Mouse (Mus musculus) liver, postnatal 0 days (tissue): ENCODE measurements at regions not wholly inside any gene's neighbourhood (a gene's known extent, or its start where the extent isn't known, plus 50 kb on each side); places are given as distances from the start of the nearest gene placed in this dataset.

Source experiments
- ATAC-seq: fragments of 200-750 bp; cut with Nextera tagmentation; 2 replicates; pipeline ENCODE4 v1.8.0; 2017; ENCODE audit warnings: mild to moderate bottlenecking, moderate library complexity
- DNase-seq: peaks from one replicate; pipeline ENCODE4 v3.0.0-alpha.2; 2016
- H3K27ac ChIP-seq: fragments of 300-500 bp; sonication (generic); 2 replicates; pipeline ENCODE4 v1.5.1; 2014; ENCODE audit warnings: antibody characterized with exemption, moderate library complexity, mild to moderate bottlenecking, low read depth
- H3K27me3 ChIP-seq: fragments of 300-500 bp; sonication (generic); 2 replicates; pipeline ENCODE4 v1.6.1; 2014; ENCODE audit warnings: low read length, control low read depth, mixed read lengths; ENCODE audit not compliant: insufficient read depth
- H3K36me3 ChIP-seq: fragments of 300-500 bp; sonication (generic); replicated peaks from 2 replicates; pipeline ENCODE4 v1.6.1; 2014; ENCODE audit warnings: mild to moderate bottlenecking, control low read depth, low read length, moderate library complexity, mixed read lengths; ENCODE audit not compliant: insufficient read depth
- H3K4me1 ChIP-seq: fragments of 300-500 bp; sonication (generic); 2 replicates; pipeline ENCODE4 v1.6.1; 2014; ENCODE audit warnings: antibody characterized with exemption, mild to moderate bottlenecking, control low read depth; ENCODE audit not compliant: insufficient read depth
- H3K4me2 ChIP-seq: fragments of 300-500 bp; sonication (generic); 2 replicates; pipeline ENCODE4 v1.6.1; 2014; ENCODE audit warnings: low read depth, mild to moderate bottlenecking, low read length, moderate library complexity, mixed read lengths
- H3K4me3 ChIP-seq: fragments of 300-500 bp; sonication (generic); 2 replicates; pipeline ENCODE4 v1.5.1; 2014; ENCODE audit warnings: low read depth, low read length
- H3K9ac ChIP-seq: fragments of 300-500 bp; sonication (generic); replicated peaks from 2 replicates; pipeline ENCODE4 v1.6.1; 2014; ENCODE audit warnings: mild to moderate bottlenecking, moderate library complexity
- H3K9me3 ChIP-seq: fragments of 300-500 bp; sonication (generic); 2 replicates; pipeline ENCODE4 v1.6.1; 2016; ENCODE audit warnings: mild to moderate bottlenecking, control low read depth, low read length, mixed read lengths
- CTCF ChIP-seq: sonication (generic); IDR thresholded peaks from 2 replicates; pipeline ENCODE4 v1.5.1; 2016; ENCODE audit warnings: antibody characterized with exemption, low read depth
- EP300 ChIP-seq: IDR thresholded peaks from 2 replicates; pipeline ENCODE4 v1.6.1; 2016; ENCODE audit warnings: antibody characterized with exemption, low read depth, mild to moderate bottlenecking
- WGBS: fragments of 180-500 bp; shearing (Covaris S2); extraction: QIAGEN DNeasy Blood & Tissue Kit; methylation state at CpG from one replicate; pipeline ENCODE4 v1.1.7; 2014; ENCODE audit not compliant: insufficient replicate concordance; 5-methylcytosine and 5-hydroxymethylcytosine counted together

- Histone ChIP-seq H3K9ac (no peak overlapping the region), H3K27ac (no peak overlapping the region), H3K9me3 (no peaks in the 10 kb centered on the region), H3K4me3 (no peak overlapping the region), H3K36me3 (no peaks in the 10 kb centered on the region), H3K27me3 (0 out of 2 replicates have a peak, but pooled peaks cover 2% of the 10 kb centered on the region), H3K4me2 (no peak overlapping the region), H3K4me1 (no peaks in the 10 kb centered on the region)
- TF ChIP-seq EP300 (no peak), CTCF (no peak)
- DNase-seq (no peak), ATAC-seq (no peak)
- WGBS, result 44% methylated on average over 8 of the region's 8 CpGs
Observed at GRCm38 (mm10) chr8:23561683-23562385, 1150.7 kb downstream of the Mrps31 start.

- no peak for ATAC-seq
- Histone ChIP-seq H3K4me3 (no peak overlapping the region), H3K9me3 (no peaks in the 10 kb centered on the region), H3K27me3 (0 out of 2 replicates have a peak, but pooled peaks cover 2% of the 10 kb centered on the region), H3K27ac (no peak overlapping the region), H3K9ac (no peak overlapping the region), H3K4me1 (no peaks in the 10 kb centered on the region), H3K4me2 (no peak overlapping the region), H3K36me3 (no peaks in the 10 kb centered on the region)
- 40% methylated on average over 9 of the region's 9 CpGs for WGBS
- TF ChIP-seq EP300, result no peak
- TF ChIP-seq CTCF, result no peak
- no peak for DNase-seq
Observed at GRCm38 (mm10) chr8:23562504-23562903, 1151.3 kb downstream of the Mrps31 start.

GRCm38 (mm10) chr8:23563065-23564020 lies 1152.2 kb downstream of the Mrps31 start:
- no peak overlapping the region for H3K9ac ChIP-seq
- TF ChIP-seq EP300 (no peak), CTCF (no peak)
- H3K27ac ChIP-seq, result no peak overlapping the region
- no peak overlapping the region for H3K4me3 ChIP-seq
- H3K36me3 ChIP-seq, result no peaks in the 10 kb centered on the region
- H3K9me3 ChIP-seq, result no peaks in the 10 kb centered on the region
- 0 out of 2 replicates have a peak, but pooled peaks cover 2% of the 10 kb centered on the region for H3K27me3 ChIP-seq
- no peaks in the 10 kb centered on the region for H3K4me1 ChIP-seq
- no peak overlapping the region for H3K4me2 ChIP-seq
- DNase-seq, result no peak
- no peak for ATAC-seq
- WGBS, result 13% methylated on average over 18 of the region's 18 CpGs

GRCm38 (mm10) chr8:23567906-23568305 lies 1156.7 kb downstream of the Mrps31 start:
- Histone ChIP-seq H3K4me2 (no peak overlapping the region), H3K4me3 (no peak overlapping the region), H3K9ac (no peak overlapping the region), H3K4me1 (no peaks in the 10 kb centered on the region), H3K36me3 (no peaks in the 10 kb centered on the region), H3K9me3 (no peaks in the 10 kb centered on the region), H3K27me3 (0 out of 2 replicates have a peak, but pooled peaks cover 2% of the 10 kb centered on the region), H3K27ac (no peak overlapping the region)
- ATAC-seq (no peak), DNase-seq (no peak)
- 87% methylated on average over 3 of the region's 3 CpGs for WGBS
- TF ChIP-seq EP300, result no peak

- Histone ChIP-seq H3K4me1 (no peaks in the 10 kb centered on the region), H3K27ac (no peak overlapping the region), H3K4me2 (no peak overlapping the region), H3K9me3 (no peaks in the 10 kb centered on the region), H3K4me3 (no peak overlapping the region), H3K36me3 (no peaks in the 10 kb centered on the region), H3K27me3 (no peaks in the 10 kb centered on the region), H3K9ac (no peak overlapping the region)
- TF ChIP-seq CTCF (no peak), EP300 (no peak)
- DNase-seq, result no peak
- no peak for ATAC-seq
- 64% methylated on average over 1 of the region's 1 CpGs for WGBS
Observed at GRCm38 (mm10) chr8:23571338-23571737, 1154.3 kb downstream of the Adam3 start.

GRCm38 (mm10) chr8:23580106-23580505 lies 1145.5 kb downstream of the Adam3 start:
- no peak overlapping the region for H3K9ac ChIP-seq
- no peak overlapping the region for H3K27ac ChIP-seq
- DNase-seq (no peak), ATAC-seq (no peak)
- H3K27me3 ChIP-seq, result no peaks in the 10 kb centered on the region
- no peaks in the 10 kb centered on the region for H3K9me3 ChIP-seq
- WGBS, result 77% methylated on average over 4 of the region's 4 CpGs
- H3K4me3 ChIP-seq, result no peak overlapping the region
- TF ChIP-seq EP300, result no peak
- no peak for TF ChIP-seq CTCF
- H3K36me3 ChIP-seq, result no peaks in the 10 kb centered on the region
- H3K4me2 ChIP-seq, result no peak overlapping the region
- no peaks in the 10 kb centered on the region for H3K4me1 ChIP-seq
